Mouse (Mus musculus) kidney, adult 11 months (tissue): ENCODE results near the gene Plcb4.
"Not testable (repeated sequence)": the region's sequence is repeated elsewhere in the genome, so short reads cannot be mapped to it uniquely, and the experiment has no call there.

Source experiments
- DNase-seq: peaks from one replicate; pipeline ENCODE4 v3.0.0; 2022

The Plcb4 gene

GRCm38 (mm10) chr2:135966871-135967557, 308.2 kb downstream of the Plcb4 start:
- DNase-seq: no peak

GRCm38 (mm10) chr2:135968159-135968558, 309.3 kb downstream of the Plcb4 start:
- DNase-seq: peak; percentile 34

- DNase-seq: no peak
These were observed 312.1 kb downstream of the Plcb4 start for GRCm38 (mm10) chr2:135970902-135971301.

- no peak for DNase-seq
These were observed 317.2 kb downstream of the Plcb4 start for GRCm38 (mm10) chr2:135975978-135976377.

GRCm38 (mm10) chr2:135978790-135979189, 320.0 kb downstream of the Plcb4 start:
- no peak for DNase-seq

GRCm38 (mm10) chr2:135980428-135980827, 321.6 kb downstream of the Plcb4 start:
- DNase-seq: no peak

GRCm38 (mm10) chr2:135983972-135984371, 325.2 kb downstream of the Plcb4 start:
- no peak for DNase-seq

GRCm38 (mm10) chr2:135985536-135986265, 326.9 kb downstream of the Plcb4 start:
- no peak for DNase-seq

GRCm38 (mm10) chr2:135988475-135988874, 329.7 kb downstream of the Plcb4 start:
- not testable (repeated sequence) for DNase-seq

- DNase-seq: not testable (repeated sequence)
These were observed 331.9 kb downstream of the Plcb4 start for GRCm38 (mm10) chr2:135990686-135991085.

GRCm38 (mm10) chr2:135993314-135993713, 334.5 kb downstream of the Plcb4 start:
- DNase-seq: no peak

GRCm38 (mm10) chr2:135995196-135995595, 336.4 kb downstream of the Plcb4 start:
- DNase-seq: no peak

- DNase-seq: no peak
These were observed 338.1 kb downstream of the Plcb4 start for GRCm38 (mm10) chr2:135996936-135997335.

- DNase-seq: no peak
These were observed 338.7 kb downstream of the Plcb4 start for GRCm38 (mm10) chr2:135997361-135998150.

- no peak for DNase-seq
These were observed 340.1 kb downstream of the Plcb4 start for GRCm38 (mm10) chr2:135998886-135999285.

- DNase-seq: no peak
These were observed 340.6 kb downstream of the Plcb4 start for GRCm38 (mm10) chr2:135999361-135999760.

GRCm38 (mm10) chr2:136000933-136001332, 342.1 kb downstream of the Plcb4 start:
- DNase-seq: no peak

GRCm38 (mm10) chr2:136002118-136002517, 343.3 kb downstream of the Plcb4 start:
- DNase-seq: no peak

- DNase-seq: no peak
These were observed 345.0 kb downstream of the Plcb4 start for GRCm38 (mm10) chr2:136003836-136004235.

GRCm38 (mm10) chr2:136006280-136006679, 347.5 kb downstream of the Plcb4 start:
- DNase-seq: no peak

GRCm38 (mm10) chr2:136012759-136013158, 353.9 kb downstream of the Plcb4 start:
- DNase-seq: no peak

- no peak for DNase-seq
These were observed 389.7 kb downstream of the Plcb4 start for GRCm38 (mm10) chr2:136048464-136048863.

- DNase-seq: no peak
These were observed 392.2 kb downstream of the Plcb4 start for GRCm38 (mm10) chr2:136050793-136051615.
